In the genomic region with DNA sequence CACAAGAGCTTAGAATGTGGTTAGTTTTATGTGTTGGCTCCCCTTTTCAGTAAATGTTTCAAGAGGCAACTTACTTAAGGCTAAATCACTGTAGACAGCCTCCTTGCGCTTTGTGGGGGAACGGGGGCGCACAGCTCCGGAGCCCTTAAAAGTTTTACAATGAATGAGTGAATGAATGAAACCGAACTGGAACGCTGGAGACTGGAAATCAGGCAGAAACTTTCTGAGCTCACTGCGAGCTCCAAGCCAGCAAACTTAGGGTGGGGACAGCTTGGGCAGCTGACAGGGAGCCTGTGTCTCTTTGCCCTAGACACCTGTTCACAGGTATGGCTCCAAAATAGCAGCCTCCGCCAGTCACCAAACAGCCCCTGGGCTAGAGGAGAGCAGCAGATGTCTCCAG, we compare ENCODE assay signal across 10 mouse cellular contexts. TPM values are rescaled to one million over a fixed set of nuclear protein-coding genes. Genes with fewer than 3 reads are reported as not detected.
A peak's percentile ranks its signal among the peaks of the same experiment; 100 is the strongest.
DNase-seq lines count a peak whose midpoint lies in the region; ATAC-seq and TF ChIP-seq lines count a peak whose summit lies in the region.
"Had no signal": no experiment of that assay in that cellular context is flagged by ENCODE, and none has a peak within 500 bp of the region (broad histone marks: within the 10 kb centered on the region; RNA-seq: fewer than 3 reads in every experiment).

No protein-coding gene starts in this region.

- H3K27ac ChIP-seq in kidney, embryonic 14.5 days (ENCODE audit: low read depth, low read length) = no peak overlapping the region
- H3K27ac ChIP-seq in forebrain, embryonic 11.5 days (ENCODE audit: low read depth, low read length) = no peak overlapping the region
- no peak overlapping the region for H3K27ac ChIP-seq in intestine, postnatal 0 days (ENCODE audit: low read depth, low read length)
- no peak overlapping the region for H3K27ac ChIP-seq in neural tube, embryonic 13.5 days (replicated peaks)

- peak overlapping the region; percentile 46 for H3K4me3 ChIP-seq in kidney, embryonic 14.5 days (ENCODE audit: low read length)
- H3K4me3 ChIP-seq in forebrain, embryonic 11.5 days (ENCODE audit: low read depth, low read length) = peak overlapping the region; percentile 37
- peak overlapping the region; percentile 46 for H3K4me3 ChIP-seq in intestine, postnatal 0 days (ENCODE audit: low read depth, low read length)
- peak overlapping the region; percentile 43 for H3K4me3 ChIP-seq in neural tube, embryonic 13.5 days

- no peaks in the 10 kb centered on the region for H3K4me1 ChIP-seq in kidney, embryonic 14.5 days (ENCODE audit: control insufficient read depth, insufficient read depth, low read length)
- no peaks in the 10 kb centered on the region; the same call in 1 of the 2 replicates for H3K4me1 ChIP-seq in forebrain, embryonic 11.5 days (replicated peaks; ENCODE audit: control insufficient read depth, insufficient read depth, low read length)
- H3K4me1 ChIP-seq in intestine, postnatal 0 days (replicated peaks; ENCODE audit: control insufficient read depth, insufficient read depth, low read length) = no peaks in the 10 kb centered on the region
- H3K4me1 ChIP-seq in neural tube, embryonic 13.5 days (replicated peaks) = 0 out of 2 replicates have a peak, but pooled peaks cover 4% of the 10 kb centered on the region

- H3K9ac ChIP-seq in kidney, embryonic 14.5 days (ENCODE audit: low read depth, low read length) = no peak overlapping the region
- H3K9ac ChIP-seq in forebrain, embryonic 11.5 days (ENCODE audit: low read length) = no peak overlapping the region
- no peak overlapping the region for H3K9ac ChIP-seq in intestine, postnatal 0 days (ENCODE audit: low read depth, low read length)
- H3K9ac ChIP-seq in neural tube, embryonic 13.5 days = no peak overlapping the region

- peak overlapping the region; percentile 53 for H3K4me2 ChIP-seq in kidney, embryonic 14.5 days (replicated peaks; ENCODE audit: low read depth, low read length)
- peak overlapping the region; percentile 62 for H3K4me2 ChIP-seq in forebrain, embryonic 11.5 days (ENCODE audit: low read depth, low read length, severe bottlenecking)
- peak overlapping the region; percentile 71 for H3K4me2 ChIP-seq in intestine, postnatal 0 days (replicated peaks; ENCODE audit: low read depth)
- peak overlapping the region; percentile 74 for H3K4me2 ChIP-seq in neural tube, embryonic 13.5 days

- no peak for TF ChIP-seq CTCF in intestine, postnatal 0 days (IDR thresholded peaks at IDR 0.05; ENCODE audit: low read depth)

- no peaks in the 10 kb centered on the region for H3K9me3 ChIP-seq in kidney, embryonic 14.5 days (ENCODE audit: control insufficient read depth, low read length)
- no peaks in the 10 kb centered on the region for H3K9me3 ChIP-seq in forebrain, embryonic 11.5 days (ENCODE audit: control insufficient read depth, low read length)
- no peaks in the 10 kb centered on the region for H3K9me3 ChIP-seq in intestine, postnatal 0 days (ENCODE audit: control insufficient read depth)
- H3K9me3 ChIP-seq in neural tube, embryonic 13.5 days = no peaks in the 10 kb centered on the region

- no peaks in the 10 kb centered on the region for H3K36me3 ChIP-seq in kidney, embryonic 14.5 days (ENCODE audit: control insufficient read depth, insufficient read depth, low read length)
- H3K36me3 ChIP-seq in forebrain, embryonic 11.5 days (ENCODE audit: control insufficient read depth, insufficient read depth, low read length) = no peaks in the 10 kb centered on the region
- H3K36me3 ChIP-seq in intestine, postnatal 0 days (ENCODE audit: control insufficient read depth, insufficient read depth) = no peaks in the 10 kb centered on the region
- H3K36me3 ChIP-seq in neural tube, embryonic 13.5 days = no peaks in the 10 kb centered on the region

- H3K27me3 ChIP-seq in kidney, embryonic 14.5 days (ENCODE audit: control insufficient read depth, insufficient read depth, low read length) = no peaks in the 10 kb centered on the region
- H3K27me3 ChIP-seq in forebrain, embryonic 11.5 days (ENCODE audit: control insufficient read depth, insufficient read depth, low read length) = peaks cover 14% of the 10 kb centered on the region; the same call in 1 of the 2 replicates
- H3K27me3 ChIP-seq in intestine, postnatal 0 days (replicated peaks; ENCODE audit: control insufficient read depth, insufficient read depth, low read length) = peaks cover 3% of the 10 kb centered on the region; the same call in 1 of the 2 replicates
- H3K27me3 ChIP-seq in neural tube, embryonic 13.5 days = peaks cover 43% of the 10 kb centered on the region
- H3K27me3 ChIP-seq: CH12.LX had no signal

- no peak for ATAC-seq in kidney, embryonic 14.5 days (ENCODE audit: low FRiP score, low TSS enrichment)
- ATAC-seq in forebrain, embryonic 11.5 days (replicated peaks; ENCODE audit: low FRiP score) = peak; percentile 35; the same call in 1 of the 2 replicates
- ATAC-seq in intestine, postnatal 0 days = no peak
- no peak for ATAC-seq in neural tube, embryonic 13.5 days (ENCODE audit: low read depth)

- DNase-seq in kidney, postnatal 36 days = no peak
- DNase-seq in forebrain, embryonic 11.5 days (ENCODE audit: low spot score) = peak; percentile 51
- DNase-seq in adrenal gland, adult 18-20 months (ENCODE audit: low spot score in 2 of 2) = no peak
- no peak for DNase-seq in T-cell, adult 2 months (ENCODE audit: low spot score)
- no peak for DNase-seq in kidney, postnatal 10 days

- 31% methylated on average over 8 of the region's 8 CpGs for WGBS in kidney, embryonic 14.5 days
- 30% methylated on average over 8 of the region's 8 CpGs for WGBS in forebrain, embryonic 11.5 days
- WGBS in intestine, postnatal 0 days = 32% methylated on average over 8 of the region's 8 CpGs
- WGBS in neural tube, embryonic 13.5 days = 11% methylated on average over 8 of the region's 8 CpGs

RNA-seq across cellular contexts. Expression of gene Nrk, which starts 0.9 kb away (rescaled TPM):
- polyA plus RNA-seq in kidney, embryonic 14.5 days (2014; fragmentation: Nextera tagmentation; extraction: Ambion mirVana) = 6.4 and 13.3 TPM in 2 replicates
- 2.3 TPM in 2 replicates for polyA plus RNA-seq in forebrain, embryonic 11.5 days (2014; fragmentation: Nextera tagmentation; extraction: Ambion mirVana)
- polyA plus RNA-seq in intestine, postnatal 0 days (2015; fragmentation: Nextera tagmentation; extraction: Ambion mirVana) = 1.1 and 1.2 TPM in 2 replicates
- polyA plus RNA-seq in neural tube, embryonic 13.5 days (2015; fragmentation: Nextera tagmentation; extraction: Ambion mirVana) = 1.7 and 4.9 TPM in 2 replicates
- total RNA-seq in adrenal gland, adult 18-20 months (2021) = under 1 TPM; 0.16 to 0.17 TPM
- total RNA-seq: CH12.LX; neutrophil, adult 5-6 weeks had no signal
